Mouse (Mus musculus) 3T3-L1 (cell line): ENCODE measurements at regions not wholly inside any gene's neighbourhood (a gene's known extent, or its start where the extent isn't known, plus 50 kb on each side); places are given as distances from the start of the nearest gene placed in this dataset.

Experiments used
- DNase-seq: peaks from one replicate; pipeline ENCODE4 v3.0.0-alpha.2; 2015; ENCODE audit warnings: low read depth, low spot score

DNA sequence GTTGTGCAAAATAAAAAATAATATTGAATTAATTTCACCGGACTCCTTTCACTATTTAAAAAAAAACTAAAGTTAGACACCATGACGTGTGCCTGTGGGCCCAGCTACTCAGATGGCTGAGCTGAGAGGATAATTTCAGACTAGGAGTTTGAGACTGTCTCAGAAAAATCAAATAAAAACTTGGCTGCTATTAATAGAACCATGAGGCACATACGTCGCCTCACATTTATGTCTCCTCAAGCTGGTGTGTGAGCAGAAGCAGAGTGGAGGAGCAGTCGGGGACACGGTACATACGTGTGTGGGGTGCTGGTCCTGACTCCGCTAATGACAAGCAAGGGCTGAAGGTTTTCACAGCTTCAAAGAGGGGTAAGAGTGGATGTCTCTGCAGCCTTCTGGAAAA, 52.8 kb upstream of the Dmrtb1 start:
- no peak for DNase-seq

DNA sequence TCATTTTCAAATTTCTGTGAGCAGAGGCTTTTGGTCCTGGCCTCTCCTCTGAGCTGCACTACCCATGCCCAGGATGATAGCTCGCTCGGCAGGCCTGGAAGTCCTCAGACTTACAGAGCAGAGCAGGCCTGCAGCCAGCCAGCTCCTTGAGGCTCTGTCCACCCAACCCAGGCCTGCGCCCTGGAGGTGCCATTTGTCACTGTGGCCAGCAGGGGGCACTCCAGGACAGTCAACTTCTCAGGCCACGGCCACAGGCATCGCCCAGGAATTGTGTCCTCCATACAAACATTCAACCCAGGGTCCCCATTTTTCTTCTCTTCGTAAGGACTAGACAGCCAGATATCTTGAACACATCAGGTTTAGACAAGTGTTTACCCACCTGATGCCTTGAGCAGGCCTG, 53.9 kb upstream of the Dmrtb1 start:
- peak; percentile 84 for DNase-seq

DNA sequence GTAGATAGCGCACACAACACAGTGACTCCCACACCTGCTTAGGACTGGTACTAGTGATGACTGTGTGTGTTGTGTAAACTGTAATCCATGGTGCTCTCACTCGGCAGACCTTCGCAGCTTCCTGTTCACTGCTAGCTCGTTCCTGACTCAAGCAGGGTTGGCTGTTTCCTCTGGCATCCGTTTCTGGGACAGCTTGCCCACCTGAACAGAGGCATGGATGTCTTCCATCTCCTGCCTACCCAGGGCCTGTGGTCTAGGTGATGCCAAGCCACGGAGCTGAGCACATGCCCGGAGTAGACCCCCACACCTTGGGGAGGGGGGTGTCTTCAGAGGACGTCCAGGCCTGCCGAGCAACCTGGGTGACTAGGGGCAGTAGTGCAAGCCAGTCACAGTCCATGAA, 54.7 kb upstream of the Dmrtb1 start:
- DNase-seq = no peak

DNA sequence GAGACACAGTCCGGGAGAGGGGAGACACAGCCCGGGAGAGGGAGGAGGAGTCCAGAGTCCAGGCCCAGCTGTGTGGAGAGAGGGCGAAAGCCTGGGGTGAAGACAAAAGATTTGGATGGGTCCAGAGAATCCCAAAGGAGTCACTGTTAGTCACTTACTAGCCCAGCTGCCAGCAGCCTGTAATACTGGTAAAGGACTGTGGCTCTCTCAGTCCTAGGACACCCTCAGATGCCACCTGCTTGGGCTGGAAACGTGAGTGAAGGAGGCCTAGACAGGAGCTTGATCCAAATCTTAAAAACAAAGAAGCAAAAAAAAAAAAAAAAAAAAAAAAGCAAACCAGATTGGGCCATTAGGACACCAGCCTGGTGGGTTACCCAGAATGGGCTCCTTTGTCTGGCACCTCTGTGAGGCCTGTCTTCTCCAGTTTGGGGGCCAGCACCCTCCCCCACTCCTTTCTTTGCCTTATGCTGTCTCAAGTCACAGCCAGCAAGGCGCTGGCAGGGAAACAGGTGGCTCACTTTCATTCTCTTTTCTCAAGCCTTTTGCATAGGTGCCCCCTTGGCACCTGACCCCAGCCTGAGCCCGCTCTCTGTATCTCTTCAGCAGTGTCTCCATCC, 55.9 kb upstream of the Dmrtb1 start:
- no peak for DNase-seq

DNA sequence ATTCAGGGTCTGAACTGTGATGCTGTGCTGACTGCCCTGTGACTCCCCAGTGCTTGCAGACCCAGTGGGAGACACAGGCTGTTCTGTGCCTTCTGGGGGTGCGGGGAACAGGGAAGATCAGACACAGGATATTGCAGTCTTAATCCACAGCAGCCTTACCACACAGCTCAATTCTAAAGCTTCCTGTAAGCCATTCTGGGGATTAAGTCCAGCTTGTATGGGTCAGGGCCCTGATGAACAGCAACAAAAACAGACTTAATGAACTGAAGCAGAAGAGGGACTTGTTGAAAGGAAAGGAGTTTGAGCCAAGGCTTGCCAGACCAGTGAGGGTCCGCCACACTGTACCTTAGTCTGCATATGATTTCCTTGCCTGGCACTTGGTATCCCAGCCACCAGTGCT, 58.4 kb upstream of the Lrp8 start:
- no peak for DNase-seq

DNA sequence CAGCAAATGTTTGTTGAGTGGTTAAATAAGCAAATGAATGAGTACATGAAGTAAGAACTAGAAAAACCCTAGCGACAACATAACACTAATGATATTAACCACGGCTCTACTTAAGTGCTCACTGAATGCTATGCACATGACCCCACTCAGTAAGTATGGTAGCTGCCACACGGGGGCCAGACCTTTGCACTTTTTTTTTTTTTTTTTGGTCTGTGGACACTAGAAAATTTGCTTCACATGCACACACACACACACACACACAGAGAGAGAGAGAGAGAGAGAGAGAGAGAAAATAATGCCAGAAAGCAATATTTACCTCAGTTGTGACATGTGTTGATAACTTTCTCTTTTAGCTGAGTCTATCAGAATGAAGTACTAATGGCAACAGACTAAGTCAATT, 55.7 kb upstream of the Lrp8 start:
- no peak for DNase-seq

DNA sequence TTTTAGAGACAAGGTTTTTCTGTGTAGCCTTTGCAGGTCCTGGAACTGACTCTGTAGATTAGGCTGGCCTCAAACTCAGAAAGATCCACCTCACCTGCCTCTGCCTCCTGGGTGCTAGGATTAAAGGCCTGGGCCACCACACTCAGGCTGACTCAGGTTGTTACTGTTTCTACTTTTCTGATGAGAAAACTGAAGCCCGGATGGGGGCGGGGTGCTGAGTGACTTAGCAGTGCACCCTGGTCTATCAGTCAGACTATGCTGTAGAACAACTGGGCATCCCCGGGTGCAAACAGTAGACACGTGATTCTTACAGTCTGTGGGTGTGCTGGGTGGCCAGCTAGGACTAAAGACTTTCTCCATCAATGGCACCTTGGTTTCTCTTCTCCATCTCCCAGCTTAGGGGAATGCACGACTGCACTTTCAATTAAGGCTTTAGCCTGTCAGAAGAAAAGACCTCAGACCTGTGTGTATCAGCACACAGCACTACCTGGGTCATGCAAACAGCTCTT, 55.1 kb upstream of the Lrp8 start:
- DNase-seq = no peak

DNA sequence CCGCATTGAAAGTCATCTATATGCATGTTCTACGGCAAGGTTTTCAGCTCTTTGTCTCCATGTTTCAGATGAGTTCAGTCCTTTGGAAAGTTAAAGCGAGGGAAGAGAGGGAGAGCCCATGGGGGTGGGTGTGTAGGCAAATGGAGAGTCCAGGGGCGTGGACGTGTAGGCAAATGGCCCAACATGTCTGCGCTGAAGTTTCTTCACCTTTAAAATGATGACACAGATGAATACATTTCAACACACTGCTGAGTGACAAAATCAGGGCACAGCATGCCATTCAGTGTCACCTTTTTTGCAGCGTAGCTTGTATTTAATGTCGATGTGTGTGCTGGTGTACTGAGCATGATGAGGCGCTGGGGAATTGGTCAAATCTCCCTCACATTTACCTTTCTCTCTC, 54.6 kb upstream of the Lrp8 start:
- DNase-seq = no peak

DNA sequence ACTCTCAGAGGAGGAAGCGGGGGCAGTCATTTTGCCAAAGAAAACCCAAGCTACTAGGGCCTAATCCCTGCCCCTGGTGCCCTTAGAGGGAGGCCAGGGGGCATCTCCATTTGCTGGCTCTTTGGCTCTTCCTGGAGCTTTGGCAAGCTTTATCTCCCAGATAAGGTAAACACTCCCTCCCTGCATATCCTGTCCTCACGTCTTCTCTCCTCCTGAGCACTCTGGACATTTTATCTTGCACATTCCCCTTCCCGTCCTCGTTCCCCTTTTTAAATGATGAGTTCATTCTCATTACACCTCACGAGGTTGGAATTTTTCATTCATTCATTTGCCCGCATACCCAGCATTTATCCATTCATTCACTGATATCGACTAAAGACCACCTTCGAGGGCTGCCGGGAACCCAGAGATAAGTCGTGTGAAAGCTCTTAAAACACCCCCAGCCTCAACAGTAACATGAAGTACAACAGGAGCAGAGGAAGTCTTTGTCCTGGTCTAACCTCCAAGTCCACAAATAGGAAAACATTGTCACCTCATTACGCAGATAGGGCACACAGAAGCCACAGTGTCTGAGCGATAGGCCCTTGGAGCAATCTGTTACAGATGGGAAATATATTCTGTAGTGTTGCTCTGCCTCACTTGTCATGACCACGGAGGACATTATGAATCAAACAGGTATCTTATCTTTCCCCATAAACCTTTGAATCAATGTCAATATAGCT, 54.0 kb upstream of the Lrp8 start:
- no peak for DNase-seq

DNA sequence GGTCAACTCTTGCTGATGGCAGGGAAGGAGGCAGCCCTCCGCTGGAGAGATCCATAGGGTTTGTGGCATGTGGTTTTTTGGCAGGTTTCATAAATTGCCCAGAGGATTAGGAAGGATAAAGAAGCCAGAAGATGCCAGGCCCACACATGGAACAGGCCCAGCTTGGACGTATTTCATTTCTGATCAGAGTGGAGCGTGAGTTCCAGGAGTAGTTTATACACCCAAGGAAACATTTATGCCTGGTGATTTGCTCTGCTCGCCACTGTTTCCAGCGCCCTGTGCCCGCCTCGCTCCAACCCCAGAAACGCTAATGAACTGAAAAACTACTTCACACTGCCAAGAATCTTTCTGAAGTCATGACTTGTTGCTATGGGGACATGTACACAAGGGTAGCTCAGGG, 53.0 kb upstream of the Lrp8 start:
- no peak for DNase-seq

DNA sequence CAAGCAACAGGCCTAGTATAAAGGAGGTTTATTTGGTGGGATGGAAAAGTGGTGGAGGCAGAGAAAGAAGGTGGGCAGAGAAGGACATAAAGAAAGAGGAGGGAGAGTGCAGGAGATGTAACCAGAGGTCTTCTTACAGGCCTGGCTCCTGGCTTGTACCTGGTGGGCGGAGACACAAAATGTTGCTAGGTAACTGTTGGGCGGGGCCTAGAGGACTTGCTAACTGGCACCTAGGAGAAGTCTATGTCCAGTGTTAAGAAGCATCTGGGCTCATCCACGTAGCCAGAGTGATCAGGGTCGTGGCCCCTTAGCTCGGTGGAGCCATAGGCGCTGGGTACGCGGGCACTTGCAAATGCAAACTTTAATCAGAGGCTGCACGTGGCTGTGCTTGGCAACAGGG, 52.0 kb upstream of the Lrp8 start:
- DNase-seq = no peak
